Mouse (Mus musculus) layer of hippocampus, adult 2 months (tissue): ENCODE data around the gene Mapk10. TPM values are rescaled to one million over a fixed set of nuclear protein-coding genes. Genes with fewer than 3 reads are reported as not detected.

Experiments
- DNase-seq, 2 experiments: peaks; one replicate each; pipeline ENCODE4 v3.0.0; 2022; ENCODE audit warnings: low spot score in 2 of 2
- H3K27ac ChIP-seq: fragments of 200-600 bp; 2 replicates; pipeline ENCODE4 v1.8.1; 2022
- H3K4me3 ChIP-seq: fragments of 200-600 bp; 2 replicates; pipeline ENCODE4 v1.8.1; 2022; ENCODE audit warnings: mild to moderate bottlenecking
- CTCF ChIP-seq: fragments of 200-600 bp; conservative IDR thresholded peaks from 2 replicates; pipeline ENCODE4 v1.8.1; 2022; ENCODE audit warnings: antibody characterized with exemption, mild to moderate bottlenecking, moderate library complexity
- total RNA-seq, 2 experiments: library from RNA; stranded (reverse); gene quantifications; 2 replicates each; pipeline ENCODE4 v1.2.3; 2021

Gene Mapk10
- total RNA-seq, 2 experiments from 2014 or later, result 470 to 471 TPM

- TF ChIP-seq CTCF, result no peak
- no peak for DNase-seq
- peak overlapping the region; percentile 90 for H3K27ac ChIP-seq
- H3K4me3 ChIP-seq, result peak overlapping the region; percentile 26; the same call in 1 of the 2 replicates
Observed at GRCm38 (mm10) chr5:103160314-103161195, 50.6 kb downstream of the Mapk10 start.

- 0 out of 2 replicates have a peak overlapping the region, but pooled peaks have one; percentile 43 for H3K27ac ChIP-seq
- DNase-seq, result no peak
- no peak for TF ChIP-seq CTCF
- no peak overlapping the region for H3K4me3 ChIP-seq
Observed at GRCm38 (mm10) chr5:103140935-103141334, 70.2 kb downstream of the Mapk10 start.

GRCm38 (mm10) chr5:103134839-103135238 lies 76.3 kb downstream of the Mapk10 start:
- TF ChIP-seq CTCF, result no peak
- no peak for DNase-seq
- no peak overlapping the region for H3K4me3 ChIP-seq
- H3K27ac ChIP-seq, result peak overlapping the region; percentile 8; the same call in 1 of the 2 replicates

GRCm38 (mm10) chr5:103133626-103134025 lies 77.5 kb downstream of the Mapk10 start:
- no peak for DNase-seq
- Histone ChIP-seq H3K4me3 (no peak overlapping the region), H3K27ac (peak overlapping the region; percentile 8; the same call in 1 of the 2 replicates)
- no peak for TF ChIP-seq CTCF

DNA sequence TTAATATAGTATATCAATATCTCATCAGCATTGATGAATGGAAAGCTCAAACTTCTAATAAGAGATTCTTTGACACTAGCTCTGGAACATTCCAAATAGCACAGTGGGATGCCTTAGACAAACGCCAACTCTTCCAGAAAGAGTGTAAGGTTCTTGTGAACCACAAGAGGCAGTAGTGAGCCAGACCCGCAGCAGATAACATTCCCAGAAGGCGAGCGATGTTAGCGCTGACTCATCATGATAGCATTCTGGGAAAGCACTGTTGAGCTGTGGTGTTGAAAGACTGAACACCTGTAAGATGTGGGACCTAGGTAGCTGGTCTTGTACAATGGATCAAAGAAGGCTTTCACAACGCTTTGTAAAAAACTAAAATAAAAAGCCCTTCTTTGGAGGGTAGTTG lies 78.3 kb downstream of the Mapk10 start:
- Histone ChIP-seq H3K4me3 (no peak overlapping the region), H3K27ac (no peak overlapping the region)
- peak; percentile 77 for TF ChIP-seq CTCF
- DNase-seq, result no peak

- DNase-seq, result no peak
- Histone ChIP-seq H3K4me3 (no peak overlapping the region), H3K27ac (no peak overlapping the region)
- TF ChIP-seq CTCF, result no peak
Observed at GRCm38 (mm10) chr5:103119618-103120017, 91.5 kb downstream of the Mapk10 start.

- H3K4me3 ChIP-seq, result no peak overlapping the region
- TF ChIP-seq CTCF, result no peak
- no peak overlapping the region for H3K27ac ChIP-seq
- DNase-seq, result no peak
Observed at GRCm38 (mm10) chr5:103115571-103115970, 95.6 kb downstream of the Mapk10 start.

DNA sequence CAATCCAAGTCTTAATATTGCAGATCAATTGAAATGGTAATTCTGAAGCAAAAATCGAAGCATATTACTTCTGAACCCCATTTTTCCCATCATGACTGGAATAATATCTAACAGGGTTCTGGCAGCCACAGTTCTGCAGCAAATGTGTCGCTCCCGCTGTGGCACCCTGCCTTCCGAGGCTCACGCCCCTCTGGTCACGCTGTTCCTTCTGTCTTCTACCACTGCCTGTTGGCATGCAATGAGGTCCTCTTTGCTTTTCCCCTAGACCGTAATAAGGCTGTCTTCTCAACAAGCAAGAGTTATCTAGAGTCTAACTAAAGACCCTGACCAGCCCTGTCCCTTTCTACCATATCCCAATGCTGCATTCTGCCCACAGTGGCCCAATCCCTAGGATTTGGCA lies 98.7 kb downstream of the Mapk10 start:
- Histone ChIP-seq H3K4me3 (no peak overlapping the region), H3K27ac (peak overlapping the region; percentile 20; the same call in 1 of the 2 replicates)
- TF ChIP-seq CTCF, result no peak
- no peak for DNase-seq

DNA sequence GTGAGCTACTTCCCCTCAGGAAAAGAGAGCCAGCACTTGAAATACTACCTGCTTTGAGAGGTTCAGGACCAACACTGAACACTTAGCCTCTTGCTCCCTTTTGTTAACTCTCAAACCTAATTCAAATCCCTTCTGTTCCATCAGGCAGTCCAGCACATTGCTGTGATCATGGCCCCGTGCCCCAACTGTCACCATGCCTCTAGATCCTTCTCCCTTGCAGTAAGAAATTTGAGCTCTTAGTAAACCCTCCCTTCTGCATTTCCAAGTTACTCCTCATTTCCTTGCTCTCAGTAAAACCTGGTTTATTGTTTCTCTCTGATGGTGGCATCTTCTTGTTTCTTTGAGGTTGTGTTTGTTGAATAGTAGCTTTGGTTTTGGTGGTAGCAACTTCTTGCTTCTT lies 101.7 kb downstream of the Mapk10 start:
- Histone ChIP-seq H3K4me3 (no peak overlapping the region), H3K27ac (no peak overlapping the region)
- TF ChIP-seq CTCF, result no peak
- DNase-seq, result no peak

GRCm38 (mm10) chr5:103105441-103106414 lies 105.4 kb downstream of the Mapk10 start:
- Histone ChIP-seq H3K4me3 (no peak overlapping the region), H3K27ac (peak overlapping the region; percentile 14; the same call in 1 of the 2 replicates)
- no peak for DNase-seq
- no peak for TF ChIP-seq CTCF

GRCm38 (mm10) chr5:103104082-103104481 lies 107.1 kb downstream of the Mapk10 start:
- H3K27ac ChIP-seq, result peak overlapping the region; percentile 15; the same call in 1 of the 2 replicates
- DNase-seq, result no peak
- H3K4me3 ChIP-seq, result no peak overlapping the region
- no peak for TF ChIP-seq CTCF

GRCm38 (mm10) chr5:103102876-103103393 lies 108.2 kb downstream of the Mapk10 start:
- no peak for TF ChIP-seq CTCF
- Histone ChIP-seq H3K27ac (peak overlapping the region; percentile 62; the same call in 1 of the 2 replicates), H3K4me3 (no peak overlapping the region)
- no peak for DNase-seq
